Mouse (Mus musculus): ENCODE results near the gene Stk24. TPM values are rescaled to one million over a fixed set of nuclear protein-coding genes. Genes with fewer than 3 reads are reported as not detected.

Stk24 gene
- polyA plus RNA-seq, 1 experiment from 2014 or later, result 35.1 TPM

GRCm38 (mm10) chr14:121376566-121376965 lies 3.2 kb downstream of the Stk24 start:
- no peak overlapping the region; the same call in 1 of the 2 replicates for H3K4me3 ChIP-seq
- H3K4me2 ChIP-seq (replicated peaks), result peak overlapping the region; percentile 82; the same call in 1 of the 2 replicates
- no peak for ATAC-seq (ENCODE audit: low FRiP score, low read depth)
- no peaks in the 10 kb centered on the region for H3K27me3 ChIP-seq
- peaks cover 58% of the 10 kb centered on the region for H3K4me1 ChIP-seq
- no peaks in the 10 kb centered on the region for H3K9me3 ChIP-seq
- WGBS, result 75% methylated on average over 6 of the region's 6 CpGs
- peaks cover 20% of the 10 kb centered on the region for H3K36me3 ChIP-seq
- no peak overlapping the region for H3K27ac ChIP-seq
- 0 out of 2 replicates have a peak overlapping the region, but pooled peaks have one; percentile 25 for H3K9ac ChIP-seq

GRCm38 (mm10) chr14:121373901-121374300 lies 5.9 kb downstream of the Stk24 start:
- Histone ChIP-seq H3K36me3 (peaks cover 20% of the 10 kb centered on the region), H3K9ac (no peak overlapping the region), H3K27me3 (no peaks in the 10 kb centered on the region), H3K27ac (no peak overlapping the region), H3K9me3 (no peaks in the 10 kb centered on the region), H3K4me2 (replicated peaks) (no peak overlapping the region), H3K4me3 (no peak overlapping the region), H3K4me1 (peaks cover 71% of the 10 kb centered on the region)
- WGBS, result 87% methylated on average over 4 of the region's 4 CpGs
- no peak for ATAC-seq (ENCODE audit: low FRiP score, low read depth)

GRCm38 (mm10) chr14:121373020-121373419 lies 6.8 kb downstream of the Stk24 start:
- H3K9me3 ChIP-seq, result no peaks in the 10 kb centered on the region
- H3K27ac ChIP-seq, result no peak overlapping the region
- WGBS, result 90% methylated on average over 9 of the region's 9 CpGs
- no peak overlapping the region for H3K9ac ChIP-seq
- H3K4me3 ChIP-seq, result no peak overlapping the region
- H3K4me2 ChIP-seq (replicated peaks), result no peak overlapping the region
- ATAC-seq (ENCODE audit: low FRiP score, low read depth), result no peak
- peaks cover 20% of the 10 kb centered on the region for H3K36me3 ChIP-seq
- H3K4me1 ChIP-seq, result peaks cover 79% of the 10 kb centered on the region
- no peaks in the 10 kb centered on the region for H3K27me3 ChIP-seq

GRCm38 (mm10) chr14:121371911-121372820 lies 7.6 kb downstream of the Stk24 start:
- peaks cover 20% of the 10 kb centered on the region for H3K36me3 ChIP-seq
- 61% methylated on average over 5 of the region's 5 CpGs for WGBS
- no peak for ATAC-seq (ENCODE audit: low FRiP score, low read depth)
- H3K9me3 ChIP-seq, result no peaks in the 10 kb centered on the region
- peaks cover 82% of the 10 kb centered on the region for H3K4me1 ChIP-seq
- H3K27ac ChIP-seq, result no peak overlapping the region
- H3K4me2 ChIP-seq (replicated peaks), result no peak overlapping the region
- no peaks in the 10 kb centered on the region for H3K27me3 ChIP-seq
- no peak overlapping the region for H3K9ac ChIP-seq
- no peak overlapping the region for H3K4me3 ChIP-seq

GRCm38 (mm10) chr14:121369385-121369784 lies 10.4 kb downstream of the Stk24 start:
- peaks cover 82% of the 10 kb centered on the region for H3K4me1 ChIP-seq
- ATAC-seq (ENCODE audit: low FRiP score, low read depth), result no peak
- no peaks in the 10 kb centered on the region for H3K27me3 ChIP-seq
- no peak overlapping the region for H3K4me2 ChIP-seq (replicated peaks)
- no peak overlapping the region for H3K9ac ChIP-seq
- 73% methylated on average over 5 of the region's 5 CpGs for WGBS
- no peaks in the 10 kb centered on the region for H3K9me3 ChIP-seq
- H3K4me3 ChIP-seq, result no peak overlapping the region
- no peak overlapping the region for H3K27ac ChIP-seq
- peaks cover 15% of the 10 kb centered on the region for H3K36me3 ChIP-seq

GRCm38 (mm10) chr14:121368108-121368705 lies 11.6 kb downstream of the Stk24 start:
- Histone ChIP-seq H3K4me3 (no peak overlapping the region), H3K4me2 (replicated peaks) (no peak overlapping the region; the same call in 1 of the 2 replicates), H3K4me1 (peaks cover 72% of the 10 kb centered on the region), H3K27me3 (no peaks in the 10 kb centered on the region), H3K9ac (0 out of 2 replicates have a peak overlapping the region, but pooled peaks have one; percentile 31), H3K27ac (no peak overlapping the region; the same call in 1 of the 2 replicates), H3K9me3 (no peaks in the 10 kb centered on the region), H3K36me3 (peaks cover 8% of the 10 kb centered on the region)
- ATAC-seq (ENCODE audit: low FRiP score, low read depth), result peak; percentile 52; the same call in 1 of the 2 replicates
- WGBS, result 42% methylated on average over 4 of the region's 4 CpGs

GRCm38 (mm10) chr14:121365991-121366728 lies 13.7 kb downstream of the Stk24 start:
- WGBS, result 64% methylated on average over 17 of the region's 17 CpGs
- Histone ChIP-seq H3K9ac (peak overlapping the region; percentile 25; the same call in 1 of the 2 replicates), H3K4me2 (replicated peaks) (no peak overlapping the region; the same call in 1 of the 2 replicates), H3K27ac (no peak overlapping the region), H3K4me3 (no peak overlapping the region), H3K9me3 (no peaks in the 10 kb centered on the region), H3K27me3 (no peaks in the 10 kb centered on the region), H3K36me3 (peaks cover 17% of the 10 kb centered on the region), H3K4me1 (peaks cover 75% of the 10 kb centered on the region)
- ATAC-seq (ENCODE audit: low FRiP score, low read depth), result no peak

- Histone ChIP-seq H3K27ac (no peak overlapping the region), H3K4me3 (no peak overlapping the region), H3K9ac (no peak overlapping the region), H3K4me2 (replicated peaks) (no peak overlapping the region), H3K27me3 (no peaks in the 10 kb centered on the region), H3K36me3 (peaks cover 19% of the 10 kb centered on the region), H3K9me3 (no peaks in the 10 kb centered on the region), H3K4me1 (peaks cover 78% of the 10 kb centered on the region)
- WGBS, result 66% methylated on average over 7 of the region's 7 CpGs
- ATAC-seq (ENCODE audit: low FRiP score, low read depth), result no peak
Measured at GRCm38 (mm10) chr14:121365390-121365789, 14.4 kb downstream of the Stk24 start.

GRCm38 (mm10) chr14:121364282-121364681 lies 15.5 kb downstream of the Stk24 start:
- peaks cover 19% of the 10 kb centered on the region for H3K36me3 ChIP-seq
- H3K4me3 ChIP-seq, result no peak overlapping the region
- no peak for ATAC-seq (ENCODE audit: low FRiP score, low read depth)
- H3K4me1 ChIP-seq, result peaks cover 82% of the 10 kb centered on the region
- no peaks in the 10 kb centered on the region for H3K27me3 ChIP-seq
- 94% methylated on average over 7 of the region's 7 CpGs for WGBS
- no peak overlapping the region for H3K4me2 ChIP-seq (replicated peaks)
- H3K9ac ChIP-seq, result no peak overlapping the region
- no peak overlapping the region for H3K27ac ChIP-seq
- no peaks in the 10 kb centered on the region for H3K9me3 ChIP-seq

- H3K9me3 ChIP-seq, result no peaks in the 10 kb centered on the region
- WGBS, result 86% methylated on average over 17 of the region's 17 CpGs
- ATAC-seq (ENCODE audit: low FRiP score, low read depth), result no peak
- H3K4me2 ChIP-seq (replicated peaks), result no peak overlapping the region
- no peak overlapping the region for H3K27ac ChIP-seq
- H3K4me3 ChIP-seq, result no peak overlapping the region
- H3K27me3 ChIP-seq, result no peaks in the 10 kb centered on the region
- no peak overlapping the region for H3K9ac ChIP-seq
- H3K4me1 ChIP-seq, result peaks cover 81% of the 10 kb centered on the region
- peaks cover 19% of the 10 kb centered on the region for H3K36me3 ChIP-seq
Measured at GRCm38 (mm10) chr14:121361319-121362114, 18.3 kb downstream of the Stk24 start.

GRCm38 (mm10) chr14:121359850-121360249 lies 20.0 kb downstream of the Stk24 start:
- H3K9me3 ChIP-seq, result no peaks in the 10 kb centered on the region
- peak; percentile 70 for ATAC-seq (ENCODE audit: low FRiP score, low read depth)
- no peak overlapping the region for H3K27ac ChIP-seq
- H3K27me3 ChIP-seq, result no peaks in the 10 kb centered on the region
- no peak overlapping the region for H3K4me2 ChIP-seq (replicated peaks)
- peaks cover 71% of the 10 kb centered on the region for H3K4me1 ChIP-seq
- no peak overlapping the region for H3K9ac ChIP-seq
- H3K36me3 ChIP-seq, result peaks cover 21% of the 10 kb centered on the region
- WGBS, result 54% methylated on average over 8 of the region's 8 CpGs
- no peak overlapping the region for H3K4me3 ChIP-seq

Data from limb, embryonic 13.5 days (tissue).